Mouse (Mus musculus) WW6 (cell line): ENCODE data around the gene Serhl.

Source experiments
- DNase-seq: peaks from one replicate; pipeline ENCODE4 v3.0.0-alpha.2; 2013; ENCODE audit warnings: low read depth, low spot score

Gene Serhl

DNA sequence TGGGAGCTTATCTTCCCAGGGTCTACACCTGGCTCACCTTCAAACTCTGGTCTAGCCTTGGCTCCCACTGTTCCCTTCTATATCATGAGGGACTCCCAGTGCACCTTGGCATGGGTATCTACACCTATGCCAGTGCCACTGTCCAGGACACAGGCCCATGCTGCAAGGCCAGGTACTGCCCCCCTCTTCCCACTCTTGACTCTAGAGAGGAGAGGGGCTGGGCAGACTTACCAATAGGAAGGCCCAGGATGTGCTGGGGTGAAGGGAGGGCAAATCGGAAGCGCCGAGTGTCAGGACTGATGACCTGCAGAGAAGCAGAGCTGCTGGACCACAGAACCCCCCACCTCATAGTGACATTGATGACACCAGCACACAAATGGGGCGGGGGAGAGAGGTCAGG, 72.7 kb downstream of the Serhl start:
- DNase-seq: no peak

DNA sequence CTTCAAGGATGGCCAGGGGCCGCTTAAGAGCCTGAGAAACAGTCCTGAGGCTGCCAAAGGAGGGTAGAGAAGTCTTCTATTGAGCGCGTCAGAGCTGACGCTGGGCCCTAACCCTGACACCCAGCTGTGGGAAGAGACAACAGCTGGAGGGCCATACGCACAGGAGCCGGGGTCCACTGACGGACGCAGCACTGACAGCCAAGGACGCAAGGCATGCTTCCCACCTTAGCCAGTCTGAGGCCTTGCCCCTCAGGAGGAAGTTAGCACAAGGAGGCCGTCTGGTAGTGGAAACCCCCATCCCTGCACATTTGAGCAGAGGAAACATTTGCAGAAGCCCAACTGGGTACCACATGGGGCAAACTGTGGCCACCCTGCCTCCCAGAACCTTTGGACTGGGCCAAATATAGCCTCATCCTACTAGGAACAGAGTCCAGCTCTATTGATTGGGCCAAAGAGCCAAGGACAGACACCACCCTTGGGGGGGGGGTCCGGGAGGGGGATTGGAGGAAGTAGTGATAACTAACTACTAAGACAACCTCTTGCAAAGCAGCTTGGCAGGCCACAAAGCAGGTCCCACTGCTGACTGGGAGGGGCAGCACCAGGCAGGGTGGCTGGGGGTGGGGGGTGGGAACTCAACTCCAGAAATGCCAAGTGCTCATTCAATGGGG, 73.6 kb downstream of the Serhl start:
- DNase-seq: no peak

DNA sequence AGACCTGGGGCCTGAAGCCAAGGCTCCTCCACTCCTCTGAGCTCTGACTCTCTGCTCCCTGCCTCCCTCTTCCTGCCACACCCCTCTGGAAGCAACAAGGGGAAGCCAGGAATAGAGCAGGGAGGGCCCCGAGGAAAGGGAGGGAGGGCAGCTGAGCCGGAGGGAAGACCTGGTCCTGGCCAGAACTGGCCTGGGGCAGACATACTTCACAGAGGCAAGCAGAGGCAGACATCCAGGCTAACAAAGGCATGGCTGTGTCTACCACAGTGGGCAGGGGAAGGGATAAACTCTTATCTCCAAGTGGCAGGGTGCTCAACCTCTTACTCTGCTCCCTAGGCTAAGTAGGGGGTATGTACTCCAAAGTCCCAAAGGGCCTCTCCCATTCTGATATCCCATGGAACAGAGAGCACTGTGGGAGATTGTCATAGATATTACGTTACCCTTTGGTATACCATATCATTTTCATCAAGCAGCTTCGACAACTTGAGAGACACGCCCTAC, 75.7 kb downstream of the Serhl start:
- no peak for DNase-seq

DNA sequence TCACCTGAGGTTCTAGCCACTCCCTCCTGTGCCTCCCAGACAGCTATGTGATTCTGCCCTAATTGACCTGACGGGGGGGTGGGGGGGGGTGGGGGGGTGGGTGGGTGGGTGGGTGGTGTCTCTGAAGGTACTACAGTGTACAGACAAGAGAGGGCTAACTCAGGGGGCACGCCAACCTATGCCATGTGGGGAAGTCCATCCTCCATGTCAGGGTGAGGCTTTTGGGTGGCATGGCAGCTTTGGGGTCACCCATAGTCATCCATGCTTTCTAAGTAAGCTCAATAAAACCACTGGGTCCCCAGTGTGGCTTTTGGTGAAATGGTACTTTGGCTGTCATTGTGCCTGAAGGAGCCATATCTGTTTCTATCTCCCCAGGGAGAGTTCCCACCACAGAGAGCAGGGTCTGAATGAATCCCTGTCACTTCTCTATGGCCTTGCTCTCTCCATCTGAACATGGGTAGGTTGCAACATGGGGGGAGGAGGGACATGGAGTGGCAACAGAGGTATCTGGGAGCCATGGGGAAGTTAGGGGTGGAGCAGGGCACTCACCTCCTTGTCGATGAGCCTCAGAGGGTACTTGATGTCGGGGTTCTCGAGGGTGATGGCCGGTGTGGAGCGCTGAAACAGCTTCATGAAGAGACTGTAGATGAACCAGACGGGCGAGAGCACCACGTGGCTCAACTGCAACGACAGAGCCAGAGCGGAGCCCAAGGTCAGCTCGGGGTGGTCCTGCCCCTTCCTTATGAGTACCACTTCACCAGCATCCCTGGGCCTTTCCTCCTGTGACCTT, 76.4 kb downstream of the Serhl start:
- no peak for DNase-seq
